Mouse (Mus musculus) stomach, embryonic 14.5 days (tissue): ENCODE data around the gene Hsdl2. TPM values are rescaled to one million over a fixed set of nuclear protein-coding genes. Genes with fewer than 3 reads are reported as not detected.

Experiments used
- ATAC-seq: fragments of 200-750 bp; cut with Nextera tagmentation; 2 replicates; pipeline ENCODE4 v1.8.0; 2017; ENCODE audit warnings: low read depth, moderate TSS enrichment; ENCODE audit not compliant: insufficient number of reproducible peaks, insufficient read depth, low FRiP score
- H3K27ac ChIP-seq: fragments of 300-500 bp; sonication (generic); 2 replicates; pipeline ENCODE4 v1.5.1; 2014; ENCODE audit warnings: mild to moderate bottlenecking, low read length, moderate library complexity, mixed read lengths
- H3K27me3 ChIP-seq: fragments of 300-500 bp; sonication (generic); 2 replicates; pipeline ENCODE4 v1.6.1; 2014; ENCODE audit warnings: low read length, control low read depth, mixed read lengths; ENCODE audit not compliant: control insufficient read depth, insufficient read depth
- H3K36me3 ChIP-seq: fragments of 300-500 bp; sonication (generic); 2 replicates; pipeline ENCODE4 v1.6.1; 2014; ENCODE audit warnings: mild to moderate bottlenecking, control low read depth, low read length, moderate library complexity, mixed read lengths; ENCODE audit not compliant: control insufficient read depth, insufficient read depth
- H3K4me1 ChIP-seq: fragments of 300-500 bp; sonication (generic); 2 replicates; pipeline ENCODE4 v1.6.1; 2014; ENCODE audit warnings: low read length, control low read depth, mixed read lengths; ENCODE audit not compliant: control insufficient read depth, insufficient read depth
- H3K4me2 ChIP-seq: fragments of 300-500 bp; sonication (generic); replicated peaks from 2 replicates; pipeline ENCODE4 v1.6.1; 2014; ENCODE audit warnings: low read depth, low read length, control low read depth
- H3K4me3 ChIP-seq: fragments of 300-500 bp; sonication (generic); 2 replicates; pipeline ENCODE4 v1.5.1; 2014; ENCODE audit warnings: low read depth, low read length, control low read depth
- H3K9ac ChIP-seq: fragments of 300-500 bp; sonication (generic); replicated peaks from 2 replicates; pipeline ENCODE4 v1.6.1; 2014; ENCODE audit warnings: low read depth, mild to moderate bottlenecking, control low read depth, low read length, moderate library complexity, mixed read lengths
- H3K9me3 ChIP-seq: fragments of 300-500 bp; sonication (generic); 2 replicates; pipeline ENCODE4 v1.6.1; 2016; ENCODE audit warnings: low read depth, low read length, control low read depth; ENCODE audit not compliant: control insufficient read depth
- WGBS: fragments of 180-500 bp; shearing (Covaris S2); extraction: QIAGEN DNeasy Blood & Tissue Kit; methylation state at CpG from one replicate; pipeline ENCODE4 v1.1.7; 2014; 5-methylcytosine and 5-hydroxymethylcytosine counted together
- polyA plus RNA-seq: library from polyadenylated mRNA; unstranded; fragments of >200 nt; fragmentation: Nextera tagmentation; extraction: Ambion mirVana; gene quantifications from 2 replicates; pipeline ENCODE4 v1.2.1, GENCODE M21; 2014

Gene Hsdl2
- polyA plus RNA-seq, 1 experiment from 2014 or later: 25.0 TPM

DNA sequence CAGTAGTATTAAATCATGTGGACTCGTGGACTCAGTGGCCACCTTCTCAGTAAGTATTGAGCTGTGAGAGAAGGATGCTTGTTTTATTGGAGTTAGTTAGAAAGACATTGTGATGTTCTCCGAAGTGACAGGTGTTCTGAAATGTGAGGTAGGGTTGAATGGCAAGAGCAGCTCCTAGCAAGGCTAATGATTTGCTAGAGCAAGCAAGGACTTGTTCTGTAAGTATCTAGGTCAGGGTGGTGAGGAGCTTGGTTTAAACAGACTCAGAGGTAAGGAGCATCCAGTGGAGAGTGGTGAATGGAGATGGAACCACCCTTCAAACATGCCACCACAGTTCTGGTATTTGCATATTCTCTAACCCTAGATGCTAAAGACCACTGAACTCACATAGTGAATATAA, 61.3 kb downstream of the Hsdl2 start:
- no peaks in the 10 kb centered on the region for H3K27me3 ChIP-seq
- WGBS: 69% methylated on average over 2 of the region's 2 CpGs
- no peak overlapping the region for H3K4me3 ChIP-seq
- no peaks in the 10 kb centered on the region for H3K36me3 ChIP-seq
- H3K27ac ChIP-seq: no peak overlapping the region
- no peak overlapping the region for H3K9ac ChIP-seq
- no peaks in the 10 kb centered on the region for H3K9me3 ChIP-seq
- no peak for ATAC-seq
- peaks cover 12% of the 10 kb centered on the region; the same call in 1 of the 2 replicates for H3K4me1 ChIP-seq
- H3K4me2 ChIP-seq: no peak overlapping the region

GRCm38 (mm10) chr4:59644431-59644830, 63.1 kb downstream of the Hsdl2 start:
- 85% methylated on average over 3 of the region's 3 CpGs for WGBS
- no peak for ATAC-seq

GRCm38 (mm10) chr4:59644992-59645391, 63.6 kb downstream of the Hsdl2 start:
- H3K4me3 ChIP-seq: no peak overlapping the region
- peaks cover 6% of the 10 kb centered on the region; the same call in 1 of the 2 replicates for H3K4me1 ChIP-seq
- no peaks in the 10 kb centered on the region for H3K36me3 ChIP-seq
- H3K9me3 ChIP-seq: no peaks in the 10 kb centered on the region
- no peak for ATAC-seq
- no peaks in the 10 kb centered on the region for H3K27me3 ChIP-seq
- H3K4me2 ChIP-seq: no peak overlapping the region
- no peak overlapping the region for H3K9ac ChIP-seq
- no peak overlapping the region for H3K27ac ChIP-seq
- WGBS: 91% methylated on average over 4 of the region's 4 CpGs

More at GRCm38 (mm10) chr4:59644431-59644830, 63.1 kb downstream of the Hsdl2 start:
- Histone ChIP-seq H3K4me1 (peaks cover 6% of the 10 kb centered on the region; the same call in 1 of the 2 replicates), H3K4me3 (no peak overlapping the region), H3K9me3 (no peaks in the 10 kb centered on the region), H3K27me3 (no peaks in the 10 kb centered on the region), H3K27ac (no peak overlapping the region), H3K4me2 (no peak overlapping the region), H3K9ac (no peak overlapping the region), H3K36me3 (no peaks in the 10 kb centered on the region)

GRCm38 (mm10) chr4:59645610-59646009, 64.2 kb downstream of the Hsdl2 start:
- H3K4me3 ChIP-seq: no peak overlapping the region
- 87% methylated on average over 2 of the region's 2 CpGs for WGBS
- H3K4me2 ChIP-seq: no peak overlapping the region
- no peak overlapping the region for H3K27ac ChIP-seq
- peaks cover 6% of the 10 kb centered on the region; the same call in 1 of the 2 replicates for H3K4me1 ChIP-seq
- no peaks in the 10 kb centered on the region for H3K27me3 ChIP-seq
- H3K9me3 ChIP-seq: no peaks in the 10 kb centered on the region
- no peak for ATAC-seq
- no peaks in the 10 kb centered on the region for H3K36me3 ChIP-seq
- no peak overlapping the region for H3K9ac ChIP-seq

DNA sequence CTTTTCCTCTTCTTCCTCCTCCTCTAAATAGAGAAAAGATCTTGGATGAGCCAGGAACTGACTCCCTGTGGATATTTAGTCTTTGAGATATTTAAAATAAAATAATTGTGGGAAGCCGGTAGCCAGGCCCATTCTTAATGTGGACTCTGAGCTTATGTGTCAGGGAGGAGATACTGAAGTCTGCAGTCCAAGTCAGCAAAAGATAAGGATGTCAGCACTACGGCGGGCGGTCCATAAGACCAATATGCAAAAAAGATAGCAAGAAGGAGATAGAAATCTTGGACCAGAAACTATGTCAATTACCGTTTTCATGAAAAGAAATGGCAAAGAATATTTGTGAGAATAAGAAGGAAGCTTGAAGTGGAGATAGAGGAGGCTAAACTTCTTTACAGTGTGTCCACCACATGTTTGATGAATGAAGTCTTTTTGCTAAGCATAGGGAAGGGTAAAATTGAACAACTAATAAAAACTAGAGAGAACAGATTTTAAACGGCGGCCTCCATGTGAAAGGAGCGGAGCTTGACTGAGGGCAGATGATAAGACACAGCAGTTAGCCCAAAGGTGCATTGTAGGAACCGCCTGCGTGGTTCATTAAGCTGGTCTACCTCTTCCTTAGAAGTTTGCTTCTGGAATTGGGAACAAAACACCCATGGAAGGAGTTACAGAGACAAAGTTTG, 64.8 kb downstream of the Hsdl2 start:
- no peaks in the 10 kb centered on the region for H3K9me3 ChIP-seq
- WGBS: 93% methylated on average over 10 of the region's 10 CpGs
- no peak for ATAC-seq
- H3K36me3 ChIP-seq: no peaks in the 10 kb centered on the region
- no peaks in the 10 kb centered on the region for H3K27me3 ChIP-seq
- no peak overlapping the region for H3K9ac ChIP-seq
- H3K4me2 ChIP-seq: no peak overlapping the region
- H3K4me1 ChIP-seq: peaks cover 6% of the 10 kb centered on the region; the same call in 1 of the 2 replicates
- H3K4me3 ChIP-seq: no peak overlapping the region
- H3K27ac ChIP-seq: no peak overlapping the region

DNA sequence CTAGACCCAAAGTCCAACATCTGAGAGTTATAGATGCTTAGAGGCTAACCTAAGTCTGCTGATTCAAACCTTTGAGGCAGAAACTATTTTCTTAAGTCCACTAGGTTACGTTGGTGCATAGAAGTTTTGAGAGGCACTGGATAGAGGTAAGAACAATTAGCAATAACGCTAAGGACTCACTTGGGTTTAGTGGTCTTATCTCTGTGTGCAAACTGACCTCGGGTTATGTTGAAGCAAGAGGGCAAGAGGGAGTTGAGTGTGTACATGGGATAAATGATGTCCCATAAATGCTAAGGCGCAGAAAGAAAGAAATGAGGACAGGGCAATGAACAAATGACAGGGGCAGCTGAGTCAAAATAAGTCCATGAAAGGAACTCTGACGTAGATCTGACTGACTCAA, 67.8 kb downstream of the Hsdl2 start:
- H3K4me1 ChIP-seq: peaks cover 3% of the 10 kb centered on the region; the same call in 1 of the 2 replicates
- ATAC-seq: no peak
- H3K4me2 ChIP-seq: no peak overlapping the region
- no peak overlapping the region for H3K9ac ChIP-seq
- 62% methylated on average over 5 of the region's 5 CpGs for WGBS
- H3K9me3 ChIP-seq: no peaks in the 10 kb centered on the region
- no peaks in the 10 kb centered on the region for H3K36me3 ChIP-seq
- no peak overlapping the region for H3K27ac ChIP-seq
- no peaks in the 10 kb centered on the region for H3K27me3 ChIP-seq
- no peak overlapping the region for H3K4me3 ChIP-seq

- Histone ChIP-seq H3K36me3 (no peaks in the 10 kb centered on the region), H3K9ac (no peak overlapping the region), H3K27me3 (no peaks in the 10 kb centered on the region), H3K4me3 (no peak overlapping the region), H3K9me3 (no peaks in the 10 kb centered on the region), H3K4me1 (peaks cover 3% of the 10 kb centered on the region; the same call in 1 of the 2 replicates), H3K27ac (no peak overlapping the region), H3K4me2 (no peak overlapping the region)
- ATAC-seq: no peak
- WGBS: 63% methylated on average over 1 of the region's 1 CpGs
Observed at GRCm38 (mm10) chr4:59652166-59652681, 70.9 kb downstream of the Hsdl2 start.

DNA sequence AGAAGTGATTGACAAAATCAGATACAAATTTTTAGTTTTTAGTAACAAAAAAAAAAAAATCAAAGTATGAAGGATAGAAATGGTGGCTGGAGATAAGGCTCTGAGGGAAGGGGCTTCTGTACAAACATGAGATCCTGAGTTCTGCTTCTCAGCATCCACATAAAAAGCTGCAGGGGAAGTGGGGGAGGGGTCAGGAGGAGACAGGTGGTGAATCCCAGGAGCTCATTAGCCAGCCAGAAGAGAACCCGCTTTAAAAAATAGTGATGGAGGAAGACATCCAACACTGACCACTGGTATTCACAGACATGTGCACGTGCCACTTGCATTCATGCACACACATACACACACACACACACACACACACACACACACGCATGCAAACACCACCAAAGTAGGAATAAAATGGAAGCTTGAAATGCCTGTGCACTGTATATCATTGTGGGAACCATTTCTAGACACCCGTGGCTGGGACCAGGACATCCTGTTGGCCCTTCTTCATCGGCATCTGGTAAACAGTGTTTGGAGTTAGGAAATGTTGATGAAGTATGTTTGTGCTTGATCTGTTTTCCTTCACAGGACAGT, 74.8 kb downstream of the Hsdl2 start:
- peaks cover 3% of the 10 kb centered on the region; the same call in 1 of the 2 replicates for H3K4me1 ChIP-seq
- ATAC-seq: no peak
- H3K4me2 ChIP-seq: no peak overlapping the region
- no peaks in the 10 kb centered on the region for H3K27me3 ChIP-seq
- WGBS: 79% methylated on average over 5 of the region's 5 CpGs
- H3K9me3 ChIP-seq: no peaks in the 10 kb centered on the region
- no peak overlapping the region for H3K4me3 ChIP-seq
- no peaks in the 10 kb centered on the region for H3K36me3 ChIP-seq
- H3K27ac ChIP-seq: no peak overlapping the region
- H3K9ac ChIP-seq: no peak overlapping the region
